Mouse (Mus musculus): ENCODE data around the gene Pdia6. TPM values are rescaled to one million over a fixed set of nuclear protein-coding genes. Genes with fewer than 3 reads are reported as not detected.

Gene Pdia6
- polyA plus RNA-seq (2017; shearing (Covaris generic)), result 138 TPM

DNA sequence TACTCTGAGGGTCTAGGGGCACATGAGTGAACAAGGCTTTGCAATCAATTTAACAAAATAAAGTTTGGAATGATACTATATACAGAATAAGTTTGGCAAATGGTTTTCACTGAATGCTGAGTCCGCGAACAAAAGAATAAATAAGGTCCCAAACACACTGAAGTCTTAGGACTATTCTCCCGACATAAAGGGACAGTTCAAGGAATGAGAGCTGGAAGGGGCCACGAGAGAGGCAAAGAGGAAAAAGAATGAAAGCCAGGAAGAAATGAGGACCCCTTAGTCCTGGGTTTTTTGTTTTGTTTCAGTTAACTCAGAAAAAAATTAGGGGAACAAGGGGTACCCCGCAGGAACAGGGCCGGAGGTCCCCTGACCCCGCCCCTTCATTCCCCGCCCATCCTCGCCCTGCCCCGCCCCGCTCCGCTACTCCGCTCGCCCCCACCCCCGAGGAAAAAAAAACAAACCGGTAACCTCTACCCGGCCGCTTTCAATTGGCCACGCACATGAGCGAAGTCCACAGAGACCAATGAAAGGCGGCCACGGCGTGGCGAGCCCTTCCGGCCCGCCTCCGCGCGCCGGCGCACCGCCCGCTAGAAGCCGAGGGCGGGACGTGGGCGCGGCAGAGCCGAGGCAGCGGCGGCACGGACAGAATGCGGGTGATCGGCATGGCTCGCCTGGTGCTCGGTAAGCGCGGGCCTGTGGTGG, at the start of gene Pdia6:
Gene Pdia6, plus strand, starts transcription at position 575 of the 702 bp plus-strand sequence.

GRCm38 (mm10) chr12:17329259-17329658, 62.9 kb downstream of the Pdia6 start, which contains the start of gene Atp6v1c2:
TSS of gene Atp6v1c2 (minus strand) at chr12:17329359.

Other genes with a start within 250 kb of the Pdia6 start
- gene Kcnf1, start 89.7 kb upstream of the Pdia6 start, polyA plus RNA-seq (2017; shearing (Covaris generic)), result not detected
- gene Atp6v1c2, start 62.8 kb downstream of the Pdia6 start, polyA plus RNA-seq (2017; shearing (Covaris generic)), result not detected
- 39.6 TPM for gene Nol10, start 81.9 kb downstream of the Pdia6 start, polyA plus RNA-seq (2017; shearing (Covaris generic))

All from effector memory CD4-positive, alpha-beta T cell, adult 5 months (primary cell).